Mouse (Mus musculus): Measurements from ENCODE around the gene Prkcz. TPM values are rescaled to one million over a fixed set of nuclear protein-coding genes. Genes with fewer than 3 reads are reported as not detected.

Prkcz gene
- polyA plus RNA-seq, 1 experiment from 2014 or later = 2.4 TPM

- Histone ChIP-seq H3K4me3 (replicated peaks) (no peak overlapping the region), H3K9ac (no peak overlapping the region), H3K27me3 (no peaks in the 10 kb centered on the region; the same call in 1 of the 2 replicates), H3K4me1 (replicated peaks) (peaks cover 32% of the 10 kb centered on the region), H3K36me3 (replicated peaks) (no peaks in the 10 kb centered on the region), H3K27ac (replicated peaks) (no peak overlapping the region), H3K4me2 (no peak overlapping the region), H3K9me3 (replicated peaks) (no peaks in the 10 kb centered on the region)
- WGBS (ENCODE audit: insufficient replicate concordance) = 38% methylated on average over 6 of the region's 6 CpGs
- no peak for ATAC-seq (ENCODE audit: insufficient read depth)
Measured at GRCm38 (mm10) chr4:155239494-155239893, 121.7 kb downstream of the Prkcz start.

GRCm38 (mm10) chr4:155238276-155238675 is 122.9 kb downstream of the Prkcz start:
- H3K9ac ChIP-seq = no peak overlapping the region
- H3K27ac ChIP-seq (replicated peaks) = no peak overlapping the region
- no peaks in the 10 kb centered on the region for H3K36me3 ChIP-seq (replicated peaks)
- H3K9me3 ChIP-seq (replicated peaks) = no peaks in the 10 kb centered on the region
- WGBS (ENCODE audit: insufficient replicate concordance) = 60% methylated on average over 5 of the region's 5 CpGs
- H3K4me3 ChIP-seq (replicated peaks) = no peak overlapping the region
- ATAC-seq (ENCODE audit: insufficient read depth) = 0 out of 2 replicates have a peak, but pooled peaks have one; percentile 17
- peaks cover 44% of the 10 kb centered on the region for H3K4me1 ChIP-seq (replicated peaks)
- H3K27me3 ChIP-seq = no peaks in the 10 kb centered on the region; the same call in 1 of the 2 replicates
- no peak overlapping the region for H3K4me2 ChIP-seq

- no peak for ATAC-seq (ENCODE audit: insufficient read depth)
- no peaks in the 10 kb centered on the region for H3K9me3 ChIP-seq (replicated peaks)
- H3K27ac ChIP-seq (replicated peaks) = 0 out of 2 replicates have a peak overlapping the region, but pooled peaks have one; percentile 77
- no peaks in the 10 kb centered on the region for H3K36me3 ChIP-seq (replicated peaks)
- no peaks in the 10 kb centered on the region; the same call in 1 of the 2 replicates for H3K27me3 ChIP-seq
- no peak overlapping the region for H3K4me3 ChIP-seq (replicated peaks)
- H3K4me2 ChIP-seq = no peak overlapping the region
- WGBS (ENCODE audit: insufficient replicate concordance) = 47% methylated on average over 12 of the region's 12 CpGs
- no peak overlapping the region for H3K9ac ChIP-seq
- peaks cover 46% of the 10 kb centered on the region for H3K4me1 ChIP-seq (replicated peaks)
Measured at GRCm38 (mm10) chr4:155236737-155237385, 124.3 kb downstream of the Prkcz start.

GRCm38 (mm10) chr4:155235311-155236119 is 125.6 kb downstream of the Prkcz start:
- peak; percentile 59 for ATAC-seq (ENCODE audit: insufficient read depth)
- H3K27ac ChIP-seq (replicated peaks) = peak overlapping the region; percentile 77
- WGBS (ENCODE audit: insufficient replicate concordance) = 9% methylated on average over 18 of the region's 18 CpGs
- H3K27me3 ChIP-seq = no peaks in the 10 kb centered on the region; the same call in 1 of the 2 replicates
- H3K4me3 ChIP-seq (replicated peaks) = no peak overlapping the region
- H3K36me3 ChIP-seq (replicated peaks) = no peaks in the 10 kb centered on the region
- H3K4me2 ChIP-seq = peak overlapping the region; percentile 31
- H3K9ac ChIP-seq = no peak overlapping the region
- H3K4me1 ChIP-seq (replicated peaks) = peaks cover 46% of the 10 kb centered on the region
- no peaks in the 10 kb centered on the region for H3K9me3 ChIP-seq (replicated peaks)

GRCm38 (mm10) chr4:155234371-155235310 is 126.5 kb downstream of the Prkcz start:
- Histone ChIP-seq H3K36me3 (replicated peaks) (no peaks in the 10 kb centered on the region), H3K4me1 (replicated peaks) (peaks cover 46% of the 10 kb centered on the region), H3K9ac (no peak overlapping the region), H3K9me3 (replicated peaks) (no peaks in the 10 kb centered on the region), H3K4me2 (peak overlapping the region; percentile 31; the same call in 1 of the 2 replicates), H3K27ac (replicated peaks) (peak overlapping the region; percentile 77), H3K27me3 (no peaks in the 10 kb centered on the region; the same call in 1 of the 2 replicates), H3K4me3 (replicated peaks) (no peak overlapping the region)
- WGBS (ENCODE audit: insufficient replicate concordance) = 25% methylated on average over 8 of the region's 8 CpGs
- peak; percentile 22; the same call in 1 of the 2 replicates for ATAC-seq (ENCODE audit: insufficient read depth)

- H3K9me3 ChIP-seq (replicated peaks) = no peaks in the 10 kb centered on the region
- H3K27me3 ChIP-seq = no peaks in the 10 kb centered on the region; the same call in 1 of the 2 replicates
- no peak overlapping the region for H3K9ac ChIP-seq
- no peak overlapping the region for H3K4me3 ChIP-seq (replicated peaks)
- peak overlapping the region; percentile 77 for H3K27ac ChIP-seq (replicated peaks)
- H3K4me2 ChIP-seq = no peak overlapping the region
- WGBS (ENCODE audit: insufficient replicate concordance) = 24% methylated on average over 10 of the region's 10 CpGs
- H3K4me1 ChIP-seq (replicated peaks) = peaks cover 46% of the 10 kb centered on the region
- H3K36me3 ChIP-seq (replicated peaks) = no peaks in the 10 kb centered on the region
- no peak for ATAC-seq (ENCODE audit: insufficient read depth)
Measured at GRCm38 (mm10) chr4:155233878-155234277, 127.3 kb downstream of the Prkcz start.

GRCm38 (mm10) chr4:155228461-155228860 is 132.7 kb downstream of the Prkcz start:
- no peak overlapping the region for H3K27ac ChIP-seq (replicated peaks)
- no peak overlapping the region for H3K9ac ChIP-seq
- H3K4me2 ChIP-seq = no peak overlapping the region
- no peak for ATAC-seq (ENCODE audit: insufficient read depth)
- peaks cover 36% of the 10 kb centered on the region for H3K27me3 ChIP-seq
- H3K9me3 ChIP-seq (replicated peaks) = no peaks in the 10 kb centered on the region
- WGBS (ENCODE audit: insufficient replicate concordance) = 53% methylated on average over 5 of the region's 5 CpGs
- no peak overlapping the region for H3K4me3 ChIP-seq (replicated peaks)
- no peaks in the 10 kb centered on the region for H3K36me3 ChIP-seq (replicated peaks)
- peaks cover 12% of the 10 kb centered on the region for H3K4me1 ChIP-seq (replicated peaks)

- 60% methylated on average over 4 of the region's 4 CpGs for WGBS (ENCODE audit: insufficient replicate concordance)
- Histone ChIP-seq H3K27ac (replicated peaks) (no peak overlapping the region), H3K9ac (no peak overlapping the region), H3K9me3 (replicated peaks) (no peaks in the 10 kb centered on the region), H3K36me3 (replicated peaks) (no peaks in the 10 kb centered on the region), H3K27me3 (peaks cover 41% of the 10 kb centered on the region), H3K4me2 (no peak overlapping the region), H3K4me1 (replicated peaks) (peaks cover 13% of the 10 kb centered on the region), H3K4me3 (replicated peaks) (no peak overlapping the region)
- no peak for ATAC-seq (ENCODE audit: insufficient read depth)
Measured at GRCm38 (mm10) chr4:155227986-155228385, 133.2 kb downstream of the Prkcz start.

GRCm38 (mm10) chr4:155225918-155226317 is 135.2 kb downstream of the Prkcz start:
- no peak overlapping the region for H3K9ac ChIP-seq
- peaks cover 27% of the 10 kb centered on the region for H3K4me1 ChIP-seq (replicated peaks)
- no peak overlapping the region for H3K4me2 ChIP-seq
- H3K27ac ChIP-seq (replicated peaks) = no peak overlapping the region
- ATAC-seq (ENCODE audit: insufficient read depth) = no peak
- H3K36me3 ChIP-seq (replicated peaks) = no peaks in the 10 kb centered on the region
- H3K9me3 ChIP-seq (replicated peaks) = no peaks in the 10 kb centered on the region
- H3K27me3 ChIP-seq = peaks cover 58% of the 10 kb centered on the region
- H3K4me3 ChIP-seq (replicated peaks) = no peak overlapping the region
- WGBS (ENCODE audit: insufficient replicate concordance) = 60% methylated on average over 5 of the region's 5 CpGs

- peaks cover 47% of the 10 kb centered on the region for H3K4me1 ChIP-seq (replicated peaks)
- no peaks in the 10 kb centered on the region for H3K36me3 ChIP-seq (replicated peaks)
- WGBS (ENCODE audit: insufficient replicate concordance) = 25% methylated on average over 20 of the region's 20 CpGs
- no peak for ATAC-seq (ENCODE audit: insufficient read depth)
- peak overlapping the region; percentile 89 for H3K27ac ChIP-seq (replicated peaks)
- no peaks in the 10 kb centered on the region for H3K9me3 ChIP-seq (replicated peaks)
- H3K4me3 ChIP-seq (replicated peaks) = peak overlapping the region; percentile 58
- H3K9ac ChIP-seq = peak overlapping the region; percentile 73
- peak overlapping the region; percentile 92 for H3K4me2 ChIP-seq
- H3K27me3 ChIP-seq = peaks cover 79% of the 10 kb centered on the region
Measured at GRCm38 (mm10) chr4:155223594-155224528, 137.3 kb downstream of the Prkcz start.

Data from liver, embryonic 15.5 days (tissue).